Mouse (Mus musculus) c-Kit-positive CD71-negative TER-119-negative erythroid progenitor cells, embryonic 14.5 days (primary cell): ENCODE data around the gene Gm21962.

Experiments used
- DNase-seq: peaks from one replicate; pipeline ENCODE4 v3.0.0-alpha.2; 2013; ENCODE audit warnings: low read depth

Gene Gm21962

DNA sequence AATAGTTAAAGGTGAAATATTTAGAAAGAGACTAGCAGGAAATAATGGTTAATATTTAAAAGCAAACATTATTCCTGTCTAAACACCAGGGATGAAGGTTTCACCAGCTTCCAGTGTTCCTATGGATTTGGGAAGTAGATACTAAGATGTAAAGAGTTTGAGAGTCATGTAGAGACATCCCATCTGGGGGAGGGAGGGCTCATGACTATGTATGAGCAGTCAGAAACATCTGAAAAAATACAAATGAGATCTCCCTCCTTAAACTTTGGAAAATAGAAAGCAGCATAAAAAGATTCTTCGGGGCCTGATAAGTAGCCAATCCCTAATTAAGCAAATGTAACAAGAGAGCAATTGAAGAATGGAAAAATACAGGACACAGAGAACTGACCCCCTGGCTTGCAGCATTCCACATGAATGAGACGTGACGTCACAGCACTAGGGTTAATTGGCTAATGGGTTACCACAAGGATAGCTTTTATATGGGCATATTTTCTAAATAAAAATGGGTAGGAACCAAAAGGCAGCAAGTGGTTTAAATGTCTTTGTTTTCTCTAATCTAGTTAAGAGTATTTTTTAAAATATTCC, 45.3 kb downstream of the Gm21962 start:
- no peak for DNase-seq
